8 mouse cellular contexts compared by ENCODE assay signal in genomic region chr14:47396165-47396652, GRCm38 (mm10). TPM values are rescaled to one million over a fixed set of nuclear protein-coding genes. Genes with fewer than 3 reads are reported as not detected.
DNase-seq lines count a peak whose midpoint lies in the region; ATAC-seq and TF ChIP-seq lines count a peak whose summit lies in the region.

No protein-coding gene starts in this region.

- H3K4me3 ChIP-seq in forebrain, embryonic 13.5 days, result no peak overlapping the region
- no peak overlapping the region for H3K4me3 ChIP-seq in forebrain, embryonic 10.5 days
- H3K4me3 ChIP-seq in embryonic facial prominence, embryonic 10.5 days, result no peak overlapping the region
- no peak overlapping the region for H3K4me3 ChIP-seq in intestine, postnatal 0 days (ENCODE audit: low read depth, low read length)
- no peak overlapping the region for H3K4me3 ChIP-seq in midbrain, embryonic 10.5 days

- no peaks in the 10 kb centered on the region for H3K4me1 ChIP-seq in forebrain, embryonic 13.5 days
- H3K4me1 ChIP-seq in forebrain, embryonic 10.5 days, result peaks cover 5% of the 10 kb centered on the region; the same call in 1 of the 2 replicates
- no peaks in the 10 kb centered on the region for H3K4me1 ChIP-seq in embryonic facial prominence, embryonic 10.5 days
- H3K4me1 ChIP-seq in intestine, postnatal 0 days (replicated peaks; ENCODE audit: control insufficient read depth, insufficient read depth, low read length), result no peaks in the 10 kb centered on the region
- no peaks in the 10 kb centered on the region for H3K4me1 ChIP-seq in midbrain, embryonic 10.5 days

- no peaks in the 10 kb centered on the region for H3K9me3 ChIP-seq in forebrain, embryonic 13.5 days (replicated peaks)
- no peaks in the 10 kb centered on the region for H3K9me3 ChIP-seq in forebrain, embryonic 10.5 days
- no peaks in the 10 kb centered on the region for H3K9me3 ChIP-seq in embryonic facial prominence, embryonic 10.5 days
- H3K9me3 ChIP-seq in intestine, postnatal 0 days (ENCODE audit: control insufficient read depth), result no peaks in the 10 kb centered on the region
- H3K9me3 ChIP-seq in midbrain, embryonic 10.5 days (replicated peaks), result no peaks in the 10 kb centered on the region

- ATAC-seq in forebrain, embryonic 13.5 days, result peak; percentile 84
- peak; percentile 34; the same call in 1 of the 2 replicates for ATAC-seq in intestine, postnatal 0 days

- peak overlapping the region; percentile 12; the same call in 1 of the 2 replicates for H3K27ac ChIP-seq in forebrain, embryonic 13.5 days
- H3K27ac ChIP-seq in forebrain, embryonic 10.5 days, result no peak overlapping the region
- no peak overlapping the region for H3K27ac ChIP-seq in embryonic facial prominence, embryonic 10.5 days (replicated peaks)
- H3K27ac ChIP-seq in intestine, postnatal 0 days (ENCODE audit: low read depth, low read length), result no peak overlapping the region
- no peak overlapping the region for H3K27ac ChIP-seq in midbrain, embryonic 10.5 days (replicated peaks)

- peaks cover 83% of the 10 kb centered on the region for H3K36me3 ChIP-seq in forebrain, embryonic 13.5 days (ENCODE audit: poor library complexity, severe bottlenecking)
- H3K36me3 ChIP-seq in forebrain, embryonic 10.5 days (replicated peaks), result peaks cover 100% of the 10 kb centered on the region
- peaks cover 100% of the 10 kb centered on the region for H3K36me3 ChIP-seq in embryonic facial prominence, embryonic 10.5 days (replicated peaks)
- peaks cover 57% of the 10 kb centered on the region for H3K36me3 ChIP-seq in intestine, postnatal 0 days (ENCODE audit: control insufficient read depth, insufficient read depth)
- H3K36me3 ChIP-seq in midbrain, embryonic 10.5 days, result peaks cover 100% of the 10 kb centered on the region

- H3K4me2 ChIP-seq in forebrain, embryonic 13.5 days, result no peak overlapping the region
- no peak overlapping the region for H3K4me2 ChIP-seq in intestine, postnatal 0 days (replicated peaks; ENCODE audit: low read depth)

- peak; percentile 76 for TF ChIP-seq CTCF in intestine, postnatal 0 days (IDR thresholded peaks at IDR 0.05; ENCODE audit: low read depth)

- H3K27me3 ChIP-seq in forebrain, embryonic 13.5 days, result no peaks in the 10 kb centered on the region
- no peaks in the 10 kb centered on the region for H3K27me3 ChIP-seq in forebrain, embryonic 10.5 days (ENCODE audit: poor library complexity, severe bottlenecking)
- H3K27me3 ChIP-seq in embryonic facial prominence, embryonic 10.5 days (replicated peaks; ENCODE audit: low read depth, poor library complexity, severe bottlenecking), result no peaks in the 10 kb centered on the region
- H3K27me3 ChIP-seq in intestine, postnatal 0 days (replicated peaks; ENCODE audit: control insufficient read depth, insufficient read depth, low read length), result no peaks in the 10 kb centered on the region
- no peaks in the 10 kb centered on the region for H3K27me3 ChIP-seq in midbrain, embryonic 10.5 days (ENCODE audit: low read depth, poor library complexity, severe bottlenecking)

- H3K9ac ChIP-seq in forebrain, embryonic 13.5 days, result no peak overlapping the region
- no peak overlapping the region for H3K9ac ChIP-seq in intestine, postnatal 0 days (ENCODE audit: low read depth, low read length)

- no peak for DNase-seq in forebrain, embryonic 10.5 days (ENCODE audit: extremely low spot score, low spot score)
- DNase-seq in right cerebral cortex, postnatal 4 days, result peak; percentile 16
- DNase-seq in right cerebral cortex, postnatal 36 days (ENCODE audit: low spot score in 2 of 2), result no peak
- DNase-seq in embryonic facial prominence, embryonic 10.5 days (ENCODE audit: low spot score), result peak; percentile 27
- peak; percentile 19 for DNase-seq in midbrain, embryonic 10.5 days (ENCODE audit: low spot score)
- no peak for DNase-seq in adrenal gland, postnatal 10 days

- WGBS in forebrain, embryonic 13.5 days, result 76% methylated on average over 5 of the region's 5 CpGs
- WGBS in forebrain, embryonic 10.5 days, result 71% methylated on average over 5 of the region's 5 CpGs
- 77% methylated on average over 5 of the region's 5 CpGs for WGBS in embryonic facial prominence, embryonic 10.5 days
- WGBS in intestine, postnatal 0 days, result 64% methylated on average over 5 of the region's 5 CpGs
- 72% methylated on average over 5 of the region's 5 CpGs for WGBS in midbrain, embryonic 10.5 days

RNA-seq across cellular contexts. Expression of gene Dlgap5, which starts 22.0 kb away (rescaled TPM):
- 42.0 and 45.0 TPM in 2 replicates for polyA plus RNA-seq in forebrain, embryonic 13.5 days (2015; fragmentation: Nextera tagmentation; extraction: Ambion mirVana)
- polyA plus RNA-seq in forebrain, embryonic 10.5 days (2016; fragmentation: Nextera tagmentation; extraction: Ambion mirVana), result 86.4 and 88.0 TPM in 2 replicates
- polyA plus RNA-seq in embryonic facial prominence, embryonic 10.5 days (2016; fragmentation: Nextera tagmentation; extraction: Ambion mirVana), result 72.4 and 79.4 TPM in 2 replicates
- polyA plus RNA-seq in intestine, postnatal 0 days (2015; fragmentation: Nextera tagmentation; extraction: Ambion mirVana), result 5.1 and 6.3 TPM in 2 replicates
- 71.0 and 77.2 TPM in 2 replicates for polyA plus RNA-seq in midbrain, embryonic 10.5 days (2016; fragmentation: Nextera tagmentation; extraction: Ambion mirVana)
- 10 to 100 TPM in 1 of 2 experiments, 1 to 10 TPM in 1; 9.4 to 12.9 TPM for total RNA-seq in adrenal gland, postnatal 10 days (2021)

RNA-seq across cellular contexts. Expression of gene Lgals3, which starts 28.7 kb away (rescaled TPM):
- polyA plus RNA-seq in forebrain, embryonic 13.5 days (2015; fragmentation: Nextera tagmentation; extraction: Ambion mirVana), result 0.72 and 0.89 TPM in 2 replicates
- polyA plus RNA-seq in forebrain, embryonic 10.5 days (2016; fragmentation: Nextera tagmentation; extraction: Ambion mirVana), result 0.20 and 0.29 TPM in 2 replicates
- 0.51 and 1.1 TPM in 2 replicates for polyA plus RNA-seq in embryonic facial prominence, embryonic 10.5 days (2016; fragmentation: Nextera tagmentation; extraction: Ambion mirVana)
- 207 and 273 TPM in 2 replicates for polyA plus RNA-seq in intestine, postnatal 0 days (2015; fragmentation: Nextera tagmentation; extraction: Ambion mirVana)
- 0.37 and 1.3 TPM in 2 replicates for polyA plus RNA-seq in midbrain, embryonic 10.5 days (2016; fragmentation: Nextera tagmentation; extraction: Ambion mirVana)
- total RNA-seq in adrenal gland, postnatal 10 days (2021), result 1 to 10 TPM; 6.9 to 7.0 TPM

RNA-seq across cellular contexts. Expression of gene Fbxo34, which starts 54.0 kb away (rescaled TPM):
- polyA plus RNA-seq in forebrain, embryonic 13.5 days (2015; fragmentation: Nextera tagmentation; extraction: Ambion mirVana), result 20.4 and 23.5 TPM in 2 replicates
- 26.5 and 28.4 TPM in 2 replicates for polyA plus RNA-seq in forebrain, embryonic 10.5 days (2016; fragmentation: Nextera tagmentation; extraction: Ambion mirVana)
- 23.4 and 23.7 TPM in 2 replicates for polyA plus RNA-seq in embryonic facial prominence, embryonic 10.5 days (2016; fragmentation: Nextera tagmentation; extraction: Ambion mirVana)
- polyA plus RNA-seq in intestine, postnatal 0 days (2015; fragmentation: Nextera tagmentation; extraction: Ambion mirVana), result 19.7 and 22.0 TPM in 2 replicates
- polyA plus RNA-seq in midbrain, embryonic 10.5 days (2016; fragmentation: Nextera tagmentation; extraction: Ambion mirVana), result 22.7 and 23.2 TPM in 2 replicates
- total RNA-seq in adrenal gland, postnatal 10 days (2021), result 10 to 100 TPM; 21.5 to 24.5 TPM

Comparison
In these comparisons a context has a peak if more than half of its experiments do, and no peak if none do; other contexts are left out.
1. DNase-seq: peak in right cerebral cortex, postnatal 4 days (single experiment), embryonic facial prominence, embryonic 10.5 days (single experiment) and midbrain, embryonic 10.5 days (single experiment); none in forebrain, embryonic 10.5 days (single experiment), right cerebral cortex, postnatal 36 days (0 of 2) and adrenal gland, postnatal 10 days (single experiment).
2. RNA of gene Lgals3, which starts 28.7 kb away (polyA plus RNA-seq): 207 to 273 TPM in intestine, postnatal 0 days; 0.72 to 0.89 TPM in forebrain, embryonic 13.5 days, 0.51 to 1.1 TPM in embryonic facial prominence, embryonic 10.5 days, 0.37 to 1.3 TPM in midbrain, embryonic 10.5 days and 0.20 to 0.29 TPM in forebrain, embryonic 10.5 days; every median in the first group is over 10 times any median in the second.